Mouse (Mus musculus) stomach, embryonic 15.5 days (tissue): ENCODE data around the gene Ikzf3. TPM values are rescaled to one million over a fixed set of nuclear protein-coding genes. Genes with fewer than 3 reads are reported as not detected.

Experiments
- ATAC-seq: fragments of 200-750 bp; cut with Nextera tagmentation; 2 replicates; pipeline ENCODE4 v1.8.0; 2017; ENCODE audit warnings: low read depth, moderate number of reproducible peaks, moderate TSS enrichment; ENCODE audit not compliant: insufficient read depth, low FRiP score
- H3K27ac ChIP-seq: fragments of 300-500 bp; sonication (generic); 2 replicates; pipeline ENCODE4 v1.5.1; 2015; ENCODE audit warnings: mild to moderate bottlenecking, inconsistent platforms
- H3K27me3 ChIP-seq: fragments of 300-500 bp; sonication (generic); replicated peaks from 2 replicates; pipeline ENCODE4 v1.6.1; 2015; ENCODE audit warnings: inconsistent platforms
- H3K36me3 ChIP-seq: fragments of 300-500 bp; sonication (generic); 2 replicates; pipeline ENCODE4 v1.6.1; 2015; ENCODE audit warnings: inconsistent platforms
- H3K4me1 ChIP-seq: fragments of 300-500 bp; sonication (generic); 2 replicates; pipeline ENCODE4 v1.6.1; 2015; ENCODE audit warnings: inconsistent platforms
- H3K4me2 ChIP-seq: fragments of 300-500 bp; sonication (generic); 2 replicates; pipeline ENCODE4 v1.6.1; 2015; ENCODE audit warnings: mild to moderate bottlenecking, inconsistent platforms
- H3K4me3 ChIP-seq: fragments of 300-500 bp; sonication (generic); replicated peaks from 2 replicates; pipeline ENCODE4 v1.5.1; 2015; ENCODE audit warnings: inconsistent platforms
- H3K9ac ChIP-seq: fragments of 300-500 bp; sonication (generic); 2 replicates; pipeline ENCODE4 v1.6.1; 2015; ENCODE audit warnings: inconsistent platforms
- H3K9me3 ChIP-seq: fragments of 300-500 bp; sonication (generic); 2 replicates; pipeline ENCODE4 v1.6.1; 2016; ENCODE audit warnings: inconsistent platforms
- WGBS: fragments of 180-500 bp; shearing (Covaris S2); methylation state at CpG from one replicate; pipeline ENCODE4 v1.1.7; 2015; 5-methylcytosine and 5-hydroxymethylcytosine counted together
- polyA plus RNA-seq: library from polyadenylated mRNA; unstranded; fragments of >200 nt; fragmentation: Nextera tagmentation; extraction: Ambion mirVana; gene quantifications from 2 replicates; pipeline ENCODE4 v1.2.1, GENCODE M21; 2015

The Ikzf3 gene
- polyA plus RNA-seq, 1 experiment from 2014 or later: 0.69 TPM

DNA sequence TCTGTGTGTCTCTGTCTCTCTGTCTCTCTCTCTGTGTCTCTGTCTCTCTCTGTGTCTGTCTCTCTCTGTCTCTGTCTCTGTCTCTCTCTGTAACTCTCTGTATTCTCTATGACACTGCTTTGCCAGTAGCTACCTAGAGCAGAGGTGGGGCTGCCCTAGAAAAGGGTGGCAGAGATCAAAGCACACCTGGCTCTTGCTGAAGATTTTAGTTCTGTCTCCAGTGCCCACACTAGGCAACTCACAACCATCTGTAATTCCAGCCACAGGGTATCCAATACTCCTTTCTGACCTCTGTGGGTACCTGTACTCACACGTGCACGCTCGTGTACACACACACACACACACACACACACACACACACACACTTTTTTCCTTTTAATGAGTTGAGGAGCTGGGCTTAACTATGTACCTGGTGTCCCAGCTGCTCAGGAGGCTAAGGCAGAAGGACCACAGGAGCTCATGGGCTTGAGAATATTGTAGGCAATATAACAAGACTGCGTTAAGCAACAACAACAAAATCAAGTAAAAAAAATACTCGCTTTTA, 50.6 kb downstream of the Ikzf3 start:
- no peak overlapping the region for H3K4me2 ChIP-seq
- no peak overlapping the region for H3K4me3 ChIP-seq
- no peaks in the 10 kb centered on the region for H3K4me1 ChIP-seq
- no peak for ATAC-seq
- H3K9ac ChIP-seq: no peak overlapping the region
- no peak overlapping the region for H3K27ac ChIP-seq
- no peaks in the 10 kb centered on the region for H3K27me3 ChIP-seq
- 89% methylated on average over 5 of the region's 5 CpGs for WGBS
- no peaks in the 10 kb centered on the region for H3K36me3 ChIP-seq
- H3K9me3 ChIP-seq: no peaks in the 10 kb centered on the region

DNA sequence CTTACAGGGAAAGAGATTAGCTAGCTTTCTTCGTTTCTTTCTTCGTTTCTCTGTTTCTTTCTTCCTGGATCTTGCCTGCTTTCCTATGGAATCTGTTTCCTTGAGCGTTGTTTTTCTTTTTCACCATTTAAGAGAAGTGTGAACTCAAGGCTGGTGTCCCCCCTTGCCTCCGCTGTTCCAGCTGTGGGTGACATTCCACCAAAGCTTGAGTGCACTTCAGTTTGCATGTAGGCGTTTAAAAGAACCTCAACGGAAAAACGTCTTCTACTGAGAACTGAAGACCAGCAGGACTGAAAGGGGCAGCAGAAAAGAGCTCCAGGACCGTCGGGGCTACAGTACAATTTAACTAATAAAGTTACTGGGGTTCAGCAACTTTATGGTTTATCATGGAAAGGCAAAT, 52.4 kb downstream of the Ikzf3 start:
- Histone ChIP-seq H3K27me3 (no peaks in the 10 kb centered on the region), H3K4me1 (no peaks in the 10 kb centered on the region), H3K4me2 (no peak overlapping the region), H3K4me3 (no peak overlapping the region), H3K9ac (no peak overlapping the region), H3K36me3 (no peaks in the 10 kb centered on the region), H3K9me3 (no peaks in the 10 kb centered on the region), H3K27ac (no peak overlapping the region)
- 72% methylated on average over 9 of the region's 9 CpGs for WGBS
- ATAC-seq: no peak

DNA sequence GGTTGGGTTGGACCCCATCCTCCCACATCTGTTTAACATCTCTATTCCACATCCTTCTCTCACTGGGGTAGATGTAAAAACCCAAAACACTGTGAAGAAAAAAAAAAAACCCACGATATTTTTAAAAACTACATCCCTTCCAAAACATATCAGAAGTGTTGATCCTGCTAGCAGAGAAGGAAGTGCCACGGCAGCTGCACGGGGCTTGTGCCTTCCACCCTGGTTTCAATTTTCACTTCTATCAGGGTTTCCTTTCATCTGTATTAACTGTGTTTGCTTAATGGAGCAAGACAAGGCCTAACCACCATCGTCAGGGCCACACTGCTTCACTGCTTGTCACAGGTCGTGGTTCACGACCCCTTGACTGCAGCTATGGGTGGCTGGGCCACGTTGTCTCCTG, 52.9 kb downstream of the Ikzf3 start:
- Histone ChIP-seq H3K4me2 (no peak overlapping the region), H3K4me3 (no peak overlapping the region), H3K27ac (no peak overlapping the region), H3K36me3 (no peaks in the 10 kb centered on the region), H3K9me3 (no peaks in the 10 kb centered on the region), H3K9ac (no peak overlapping the region), H3K27me3 (no peaks in the 10 kb centered on the region), H3K4me1 (no peaks in the 10 kb centered on the region)
- 22% methylated on average over 7 of the region's 7 CpGs for WGBS
- no peak for ATAC-seq

DNA sequence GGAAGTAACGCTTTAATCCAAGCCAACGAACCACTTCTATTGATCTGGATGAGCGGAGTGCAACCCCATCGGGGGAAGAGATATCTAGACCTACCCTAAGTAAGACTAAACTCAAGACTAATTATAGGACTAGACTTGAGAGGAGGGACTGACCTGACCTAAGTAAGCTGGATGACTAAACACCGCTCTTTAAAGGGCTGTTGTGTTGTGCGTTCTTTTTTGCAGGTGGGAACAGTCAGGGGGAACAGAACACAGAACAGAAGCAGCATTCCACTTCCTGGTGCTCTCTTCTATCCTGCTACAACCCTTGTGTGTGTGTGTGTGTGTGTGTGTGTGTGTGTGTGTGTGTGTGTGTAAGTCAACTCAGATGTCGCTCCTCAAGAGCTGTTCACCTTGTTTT, 54.3 kb downstream of the Ikzf3 start:
- no peaks in the 10 kb centered on the region for H3K4me1 ChIP-seq
- H3K36me3 ChIP-seq: no peaks in the 10 kb centered on the region
- WGBS: 85% methylated on average over 7 of the region's 7 CpGs
- H3K27me3 ChIP-seq: no peaks in the 10 kb centered on the region
- no peak for ATAC-seq
- no peak overlapping the region for H3K9ac ChIP-seq
- H3K9me3 ChIP-seq: no peaks in the 10 kb centered on the region
- H3K27ac ChIP-seq: no peak overlapping the region
- no peak overlapping the region for H3K4me3 ChIP-seq
- H3K4me2 ChIP-seq: no peak overlapping the region

DNA sequence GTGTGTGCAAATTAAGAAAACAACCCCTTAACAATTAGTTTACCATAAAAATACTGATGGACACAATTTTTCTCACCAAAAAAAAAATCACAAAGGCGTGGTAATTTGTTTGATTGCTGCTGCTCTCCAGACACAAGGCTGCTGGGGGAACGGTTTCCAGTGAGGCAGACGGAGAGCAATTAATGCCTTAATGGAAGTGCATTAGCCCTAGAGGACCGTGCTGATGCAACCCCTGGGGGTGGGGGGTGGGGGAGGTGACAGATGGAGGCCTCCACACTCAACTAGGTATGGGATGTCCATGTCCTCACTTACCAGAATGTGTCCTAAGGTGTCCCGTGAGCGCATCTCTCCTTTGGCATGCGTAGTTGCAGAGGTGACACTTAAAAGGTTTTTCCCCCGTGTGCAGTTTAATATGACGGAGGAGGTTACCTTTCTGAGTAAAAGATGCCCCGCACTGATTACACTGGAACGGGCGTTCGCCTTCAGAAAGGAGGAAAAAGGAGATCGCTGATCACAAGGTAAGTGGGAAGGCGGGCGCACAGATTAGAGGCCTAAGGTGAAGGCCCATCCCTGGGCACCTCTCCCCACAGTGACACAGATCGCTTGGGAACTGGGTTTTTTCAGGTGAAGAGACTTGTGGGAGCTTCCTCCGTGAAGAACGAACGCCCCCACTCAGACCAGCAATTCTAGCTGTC, 57.1 kb downstream of the Ikzf3 start:
- no peak overlapping the region for H3K4me2 ChIP-seq
- no peak for ATAC-seq
- H3K9ac ChIP-seq: no peak overlapping the region
- no peaks in the 10 kb centered on the region for H3K27me3 ChIP-seq
- H3K4me1 ChIP-seq: no peaks in the 10 kb centered on the region
- no peaks in the 10 kb centered on the region for H3K36me3 ChIP-seq
- no peaks in the 10 kb centered on the region for H3K9me3 ChIP-seq
- WGBS: 65% methylated on average over 20 of the region's 20 CpGs
- H3K27ac ChIP-seq: no peak overlapping the region
- no peak overlapping the region for H3K4me3 ChIP-seq

DNA sequence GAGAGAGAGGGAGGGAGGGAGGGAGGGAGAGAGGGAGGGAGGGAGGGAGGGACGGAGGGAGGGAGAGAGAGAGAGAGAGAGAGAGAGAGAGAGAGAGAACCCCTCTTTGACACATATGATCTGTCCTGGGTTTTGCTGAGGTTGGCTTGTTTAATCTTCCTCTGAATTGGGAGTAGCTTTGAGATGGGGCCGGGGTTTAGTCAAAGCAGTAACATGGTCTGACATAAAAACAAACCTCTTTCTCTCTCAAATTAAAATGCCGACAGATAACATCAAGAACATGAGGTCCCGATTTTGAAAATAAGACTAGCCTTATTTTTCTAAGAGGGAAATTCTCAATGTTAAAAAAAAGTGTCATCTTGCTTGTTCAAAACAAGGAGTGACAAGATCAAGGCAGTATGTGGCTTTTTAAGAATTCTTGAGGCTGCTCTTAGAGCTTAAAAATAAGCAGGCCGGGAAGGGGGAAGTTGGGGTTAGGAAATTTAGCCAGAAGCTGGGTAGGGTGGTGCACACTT, 58.2 kb downstream of the Ikzf3 start:
- no peak overlapping the region for H3K4me2 ChIP-seq
- ATAC-seq: no peak
- 65% methylated on average over 5 of the region's 5 CpGs for WGBS
- H3K4me3 ChIP-seq: no peak overlapping the region
- no peak overlapping the region for H3K27ac ChIP-seq
- H3K4me1 ChIP-seq: no peaks in the 10 kb centered on the region
- no peaks in the 10 kb centered on the region for H3K27me3 ChIP-seq
- H3K36me3 ChIP-seq: no peaks in the 10 kb centered on the region
- H3K9ac ChIP-seq: no peak overlapping the region
- H3K9me3 ChIP-seq: no peaks in the 10 kb centered on the region

DNA sequence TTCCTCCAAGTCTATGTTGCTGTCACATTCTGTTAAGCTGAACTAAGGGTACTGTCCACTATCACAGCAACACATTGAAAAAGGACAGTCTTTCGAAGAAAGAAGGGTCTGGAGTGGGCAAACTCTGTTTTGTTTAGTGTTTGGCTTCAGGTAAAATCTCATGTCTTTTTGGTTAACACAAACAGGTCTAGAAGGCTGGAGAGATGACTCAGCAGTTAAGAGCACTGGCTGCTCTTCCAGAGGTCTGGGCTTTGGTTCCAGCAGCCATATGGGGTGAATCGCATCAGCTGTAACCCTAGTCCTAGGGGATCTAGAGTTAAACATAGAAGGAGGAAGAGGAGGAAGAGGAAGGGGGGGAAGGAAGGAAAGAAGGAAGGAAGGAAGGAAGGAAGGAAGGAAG, 60.1 kb downstream of the Ikzf3 start:
- no peak overlapping the region for H3K4me3 ChIP-seq
- no peak overlapping the region for H3K27ac ChIP-seq
- ATAC-seq: no peak
- no peak overlapping the region for H3K4me2 ChIP-seq
- no peaks in the 10 kb centered on the region for H3K9me3 ChIP-seq
- no peak overlapping the region for H3K9ac ChIP-seq
- WGBS: 86% methylated on average over 2 of the region's 2 CpGs
- no peaks in the 10 kb centered on the region for H3K36me3 ChIP-seq
- H3K27me3 ChIP-seq: no peaks in the 10 kb centered on the region
- H3K4me1 ChIP-seq: no peaks in the 10 kb centered on the region

DNA sequence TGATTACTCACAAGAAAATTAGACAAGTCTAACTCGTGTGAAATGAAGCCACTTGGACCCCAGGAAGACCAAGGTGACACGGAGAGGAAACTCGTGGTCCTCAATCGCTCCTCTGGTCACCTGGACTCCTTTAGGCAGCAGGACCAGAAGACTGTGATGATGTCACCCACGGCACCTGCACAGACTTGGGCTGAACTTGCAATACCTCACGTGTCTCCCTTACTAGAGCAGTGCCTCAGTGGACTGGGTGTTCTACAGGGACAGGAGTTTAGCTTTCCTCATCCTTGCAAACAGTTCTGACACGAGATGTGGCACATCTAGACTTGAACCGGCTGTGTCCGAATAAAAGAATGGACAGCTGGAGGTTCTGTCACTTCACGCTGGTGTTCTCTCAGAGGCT, 63.8 kb downstream of the Ikzf3 start:
- no peak overlapping the region for H3K4me3 ChIP-seq
- H3K27ac ChIP-seq: no peak overlapping the region
- no peak overlapping the region for H3K4me2 ChIP-seq
- WGBS: 74% methylated on average over 10 of the region's 10 CpGs
- no peak for ATAC-seq
- H3K27me3 ChIP-seq: no peaks in the 10 kb centered on the region
- H3K9me3 ChIP-seq: no peaks in the 10 kb centered on the region
- H3K4me1 ChIP-seq: no peaks in the 10 kb centered on the region
- H3K9ac ChIP-seq: no peak overlapping the region
- no peaks in the 10 kb centered on the region for H3K36me3 ChIP-seq

DNA sequence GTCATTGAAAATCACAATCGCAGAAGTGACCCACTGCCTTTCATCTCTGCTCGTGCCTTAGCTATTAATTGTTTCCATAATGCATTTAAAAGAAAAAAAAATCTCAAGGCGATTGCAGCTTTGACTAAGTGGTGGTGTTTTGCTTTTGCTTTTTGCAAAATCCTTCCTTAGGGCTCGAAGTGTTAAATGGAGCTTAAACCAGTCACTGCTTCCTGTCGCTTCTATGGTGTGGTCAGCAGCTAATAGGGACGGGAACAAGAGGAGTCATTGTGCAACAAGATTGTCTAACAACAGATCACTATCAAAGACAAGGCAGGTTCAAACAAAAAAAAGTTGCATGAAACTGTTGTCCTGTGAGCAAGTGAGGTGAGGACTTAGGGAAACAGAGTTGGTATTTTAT, 64.6 kb downstream of the Ikzf3 start:
- Histone ChIP-seq H3K4me2 (no peak overlapping the region), H3K4me1 (no peaks in the 10 kb centered on the region), H3K9me3 (no peaks in the 10 kb centered on the region), H3K4me3 (no peak overlapping the region), H3K36me3 (no peaks in the 10 kb centered on the region), H3K9ac (no peak overlapping the region), H3K27me3 (no peaks in the 10 kb centered on the region), H3K27ac (no peak overlapping the region)
- ATAC-seq: no peak
- WGBS: 69% methylated on average over 6 of the region's 6 CpGs

DNA sequence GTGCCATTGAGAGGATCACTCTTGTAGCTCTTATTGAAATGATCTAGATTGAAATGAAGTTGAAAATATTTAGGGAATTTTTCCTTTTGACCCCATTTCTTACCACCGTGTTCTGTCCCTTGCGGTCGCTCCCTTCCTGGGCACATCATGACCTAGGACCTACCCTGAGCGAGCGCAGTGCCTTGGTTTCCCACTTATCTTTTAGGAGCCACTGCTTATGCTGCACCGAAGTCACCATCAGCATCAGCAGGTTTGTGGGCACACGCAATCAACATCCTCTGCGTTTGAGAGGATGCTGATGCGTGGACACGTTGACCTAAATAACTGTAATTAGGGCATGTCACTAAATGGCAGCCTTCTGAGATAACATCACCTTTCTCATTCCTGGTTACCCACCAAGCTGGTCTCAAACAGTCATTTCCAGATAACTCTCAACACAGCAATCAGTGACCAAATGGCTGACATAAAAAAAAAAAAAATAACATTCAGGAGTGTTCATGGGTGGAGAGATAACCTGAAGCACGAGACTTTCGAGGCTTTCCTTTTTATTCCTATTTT, 65.8 kb downstream of the Ikzf3 start:
- ATAC-seq: no peak
- Histone ChIP-seq H3K9me3 (no peaks in the 10 kb centered on the region), H3K27me3 (no peaks in the 10 kb centered on the region), H3K4me2 (no peak overlapping the region), H3K27ac (no peak overlapping the region), H3K4me3 (no peak overlapping the region), H3K9ac (no peak overlapping the region), H3K36me3 (no peaks in the 10 kb centered on the region), H3K4me1 (no peaks in the 10 kb centered on the region)
- 83% methylated on average over 12 of the region's 12 CpGs for WGBS

DNA sequence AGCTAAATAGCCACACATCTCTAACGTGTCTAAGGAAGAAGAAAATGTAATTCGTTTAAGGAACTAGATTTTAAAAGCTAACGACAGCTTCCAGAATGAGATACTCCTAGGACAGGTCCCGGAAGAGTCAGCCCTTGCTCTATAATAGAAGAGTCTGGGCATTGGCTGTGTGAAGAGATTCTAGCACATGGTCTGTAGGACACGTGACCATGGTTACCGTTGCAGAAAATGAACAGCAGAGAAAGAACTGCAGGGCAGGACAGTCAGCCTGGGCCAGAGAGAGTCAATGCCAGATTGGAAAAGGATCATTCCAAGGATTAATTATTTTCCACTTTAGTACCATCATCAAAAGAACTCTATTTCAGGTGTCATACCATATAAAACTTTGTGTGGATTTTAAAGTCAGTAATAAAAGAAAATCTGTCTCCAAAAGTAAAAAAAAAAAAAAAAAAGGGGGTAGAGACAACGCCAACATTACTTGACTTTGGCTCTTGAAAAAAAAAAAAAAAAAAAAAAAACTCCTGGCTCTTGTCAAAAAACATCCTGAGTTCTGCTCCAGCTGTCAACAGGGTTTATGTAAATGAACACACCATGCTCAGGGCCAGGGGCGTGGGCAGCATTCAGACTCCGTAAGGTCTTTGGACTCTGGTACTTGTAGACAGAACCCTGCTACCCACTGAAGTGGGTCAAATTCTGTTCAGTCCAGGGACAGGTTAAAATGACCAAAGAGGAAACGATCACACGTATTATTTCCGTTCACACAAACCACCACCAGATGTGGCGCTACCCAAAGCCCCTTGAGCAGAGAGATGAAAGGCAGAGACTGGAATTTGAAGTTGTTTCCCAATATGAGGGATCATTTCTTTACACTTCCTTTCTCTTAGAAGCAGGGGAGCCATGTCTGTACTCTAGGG, 66.5 kb downstream of the Ikzf3 start:
- H3K36me3 ChIP-seq: no peaks in the 10 kb centered on the region
- no peak overlapping the region for H3K4me2 ChIP-seq
- no peak overlapping the region for H3K9ac ChIP-seq
- H3K4me1 ChIP-seq: no peaks in the 10 kb centered on the region
- 84% methylated on average over 13 of the region's 13 CpGs for WGBS
- no peak overlapping the region for H3K27ac ChIP-seq
- no peak overlapping the region for H3K4me3 ChIP-seq
- H3K9me3 ChIP-seq: no peaks in the 10 kb centered on the region
- no peaks in the 10 kb centered on the region for H3K27me3 ChIP-seq
- no peak for ATAC-seq
